ENCODE assay signal across 8 mouse cellular contexts in the genomic region with DNA sequence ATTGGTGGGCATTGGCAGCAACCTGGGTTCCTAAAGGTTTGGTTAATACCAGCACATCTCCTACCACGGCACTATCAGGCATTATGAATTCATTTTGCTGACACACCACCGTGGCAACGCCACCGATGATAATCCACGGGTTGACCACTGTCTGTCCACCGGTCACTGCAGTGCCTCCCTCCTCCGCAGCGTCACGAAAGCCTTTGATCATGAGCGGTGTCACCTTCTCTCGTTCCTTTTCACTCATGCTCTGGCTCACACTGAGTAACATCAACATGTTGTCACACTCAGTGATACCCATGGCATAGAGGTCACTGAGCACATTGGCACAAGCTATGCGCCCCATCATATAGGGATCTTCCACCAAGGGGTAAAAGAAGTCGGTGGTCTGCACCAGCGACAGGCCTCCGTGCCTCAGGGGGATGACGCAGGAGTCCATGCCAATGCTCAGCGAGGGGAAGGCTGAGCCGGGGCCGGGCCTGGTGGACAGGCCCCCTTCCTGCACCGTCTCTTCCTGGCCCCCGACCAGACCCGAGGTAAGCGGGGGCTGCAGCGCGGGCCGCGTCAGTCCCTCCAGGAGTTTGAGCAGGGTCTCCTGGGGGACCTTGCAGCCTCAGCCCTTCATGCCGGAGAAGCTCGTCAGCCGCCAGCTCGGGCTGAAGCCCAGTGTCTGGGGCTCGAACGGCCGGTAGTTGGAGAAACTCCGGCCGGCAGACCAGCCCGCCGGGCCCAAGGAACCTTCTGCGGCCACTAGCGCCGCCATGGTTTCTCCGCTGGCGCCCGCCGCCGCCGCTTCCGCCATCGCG. TPM values are rescaled to one million over a fixed set of nuclear protein-coding genes. Genes with fewer than 3 reads are reported as not detected.
DNase-seq lines count a peak whose midpoint lies in the region; ATAC-seq and TF ChIP-seq lines count a peak whose summit lies in the region.

No protein-coding gene starts in this region.

- peak; percentile 75 for ATAC-seq in neural tube, embryonic 11.5 days (ENCODE audit: insufficient read depth, low FRiP score, low TSS enrichment)
- ATAC-seq in hindbrain, embryonic 15.5 days (ENCODE audit: low FRiP score, low read depth): peak; percentile 69
- peak; percentile 31 for ATAC-seq in stomach, postnatal 0 days (ENCODE audit: low FRiP score, low TSS enrichment)

- H3K9ac ChIP-seq in neural tube, embryonic 11.5 days (ENCODE audit: low read length): peak overlapping the region; percentile 93
- peak overlapping the region; percentile 88 for H3K9ac ChIP-seq in hindbrain, embryonic 15.5 days
- peak overlapping the region; percentile 93 for H3K9ac ChIP-seq in stomach, postnatal 0 days (ENCODE audit: low read length)

- H3K27ac ChIP-seq in neural tube, embryonic 11.5 days (ENCODE audit: low read depth, low read length): peak overlapping the region; percentile 67; the same call in 1 of the 2 replicates
- peak overlapping the region; percentile 67 for H3K27ac ChIP-seq in bone marrow macrophage, adult 2 months (ENCODE audit: insufficient read depth, low read depth, low read length)
- no peak overlapping the region for H3K27ac ChIP-seq in embryonic fibroblast, embryonic 13.5 days (ENCODE audit: insufficient read depth, low read length)
- peak overlapping the region; percentile 90 for H3K27ac ChIP-seq in hindbrain, embryonic 15.5 days (replicated peaks)
- peak overlapping the region; percentile 92 for H3K27ac ChIP-seq in stomach, postnatal 0 days (replicated peaks)

- H3K27me3 ChIP-seq in neural tube, embryonic 11.5 days (ENCODE audit: control insufficient read depth, insufficient read depth, low read length): no peaks in the 10 kb centered on the region
- no peaks in the 10 kb centered on the region for H3K27me3 ChIP-seq in hindbrain, embryonic 15.5 days
- H3K27me3 ChIP-seq in stomach, postnatal 0 days (ENCODE audit: control insufficient read depth, insufficient read depth, low read length): no peaks in the 10 kb centered on the region

- peak overlapping the region; percentile 86 for H3K4me3 ChIP-seq in neural tube, embryonic 11.5 days (ENCODE audit: low read depth, low read length)
- H3K4me3 ChIP-seq in bone marrow macrophage, adult 2 months (ENCODE audit: insufficient read depth, low read length): peak overlapping the region; percentile 77
- H3K4me3 ChIP-seq in embryonic fibroblast, embryonic 13.5 days (ENCODE audit: insufficient read depth, low read length): peak overlapping the region; percentile 70
- peak overlapping the region; percentile 97 for H3K4me3 ChIP-seq in hindbrain, embryonic 15.5 days
- peak overlapping the region; percentile 93 for H3K4me3 ChIP-seq in stomach, postnatal 0 days (ENCODE audit: low read depth, low read length)

- no peaks in the 10 kb centered on the region for H3K36me3 ChIP-seq in neural tube, embryonic 11.5 days (ENCODE audit: control insufficient read depth, insufficient read depth, low read length)
- H3K36me3 ChIP-seq in hindbrain, embryonic 15.5 days: peaks cover 26% of the 10 kb centered on the region
- peaks cover 7% of the 10 kb centered on the region; the same call in 1 of the 2 replicates for H3K36me3 ChIP-seq in stomach, postnatal 0 days (ENCODE audit: control insufficient read depth, insufficient read depth, low read length)

- TF ChIP-seq POLR2A in bone marrow macrophage, adult 2 months (IDR thresholded peaks at IDR 0.05; ENCODE audit: borderline replicate concordance, low read depth, low read length): no peak
- TF ChIP-seq POLR2A in embryonic fibroblast, embryonic 13.5 days (IDR thresholded peaks at IDR 0.05; ENCODE audit: low read depth, low read length): no peak

- H3K4me2 ChIP-seq in neural tube, embryonic 11.5 days (ENCODE audit: low read depth): peak overlapping the region; percentile 93
- peak overlapping the region; percentile 79 for H3K4me2 ChIP-seq in hindbrain, embryonic 15.5 days
- H3K4me2 ChIP-seq in stomach, postnatal 0 days (replicated peaks; ENCODE audit: low read depth): peak overlapping the region; percentile 96

- TF ChIP-seq EP300 in stomach, postnatal 0 days (optimal IDR thresholded peaks at IDR 0.05): no peak

- peak; percentile 21 for DNase-seq in neural tube, embryonic 11.5 days (ENCODE audit: low spot score)
- no peak for DNase-seq in neural tube, embryonic 10.5 days (ENCODE audit: extremely low spot score, low spot score)
- peak; percentile 59 for DNase-seq in lung, postnatal 10 days
- DNase-seq in stomach, postnatal 0 days (ENCODE audit: low spot score): peak; percentile 49
- DNase-seq in left cerebral cortex, adult 9 months (ENCODE audit: low spot score in 2 of 2): no peak

- H3K4me1 ChIP-seq in neural tube, embryonic 11.5 days (ENCODE audit: control insufficient read depth, insufficient read depth, low read length): peaks cover 7% of the 10 kb centered on the region
- peaks cover 38% of the 10 kb centered on the region for H3K4me1 ChIP-seq in bone marrow macrophage, adult 2 months (ENCODE audit: control insufficient read depth, insufficient read depth, low read length)
- H3K4me1 ChIP-seq in embryonic fibroblast, embryonic 13.5 days (ENCODE audit: control insufficient read depth, insufficient read depth, low read length): peaks cover 3% of the 10 kb centered on the region; the same call in 1 of the 2 replicates
- H3K4me1 ChIP-seq in hindbrain, embryonic 15.5 days (replicated peaks): peaks cover 25% of the 10 kb centered on the region
- H3K4me1 ChIP-seq in stomach, postnatal 0 days (replicated peaks; ENCODE audit: control insufficient read depth, insufficient read depth): no peaks in the 10 kb centered on the region

- H3K9me3 ChIP-seq in neural tube, embryonic 11.5 days (ENCODE audit: control insufficient read depth, low read length): no peaks in the 10 kb centered on the region
- H3K9me3 ChIP-seq in hindbrain, embryonic 15.5 days: no peaks in the 10 kb centered on the region
- no peaks in the 10 kb centered on the region for H3K9me3 ChIP-seq in stomach, postnatal 0 days (ENCODE audit: control insufficient read depth, low read length)

- 16% methylated on average over 50 of the region's 50 CpGs for WGBS in neural tube, embryonic 11.5 days
- WGBS in hindbrain, embryonic 15.5 days: 18% methylated on average over 40 of the region's 50 CpGs
- WGBS in stomach, postnatal 0 days: 12% methylated on average over 50 of the region's 50 CpGs

- no peak for TF ChIP-seq CTCF in bone marrow macrophage, adult 2 months (IDR thresholded peaks at IDR 0.05; ENCODE audit: low read depth, low read length)
- TF ChIP-seq CTCF in embryonic fibroblast, embryonic 13.5 days (IDR thresholded peaks at IDR 0.05; ENCODE audit: borderline replicate concordance, insufficient read depth, low read length): no peak
- peak; percentile 0; the same call in 1 of the 2 replicates for TF ChIP-seq CTCF in stomach, postnatal 0 days (IDR thresholded peaks at IDR 0.05; ENCODE audit: low read depth)

RNA-seq across cellular contexts. Expression of a gene that starts 0.5 kb away (rescaled TPM):
- polyA plus RNA-seq in neural tube, embryonic 11.5 days (2014; fragmentation: Nextera tagmentation; extraction: Ambion mirVana): 78.0 and 79.2 TPM in 2 replicates
- polyA plus RNA-seq in bone marrow macrophage, adult 2 months (2012; ENCODE audit: insufficient read depth, insufficient read length, missing spikeins): 72.2 and 77.0 TPM in 2 replicates
- 25.9 and 29.4 TPM in 2 replicates for polyA plus RNA-seq in embryonic fibroblast, embryonic 13.5 days (2011; ENCODE audit: insufficient read length, low read depth, missing spikeins)
- polyA plus RNA-seq in hindbrain, embryonic 15.5 days (2015; fragmentation: Nextera tagmentation; extraction: Ambion mirVana): 61.5 and 63.7 TPM in 2 replicates
- polyA plus RNA-seq in stomach, postnatal 0 days (2015; fragmentation: Nextera tagmentation; extraction: Ambion mirVana): 113 and 115 TPM in 2 replicates

RNA-seq across cellular contexts. Expression of a gene that starts 12.8 kb away (rescaled TPM):
- polyA plus RNA-seq in neural tube, embryonic 11.5 days (2014; fragmentation: Nextera tagmentation; extraction: Ambion mirVana): 205 and 228 TPM in 2 replicates
- polyA plus RNA-seq in bone marrow macrophage, adult 2 months (2012; ENCODE audit: insufficient read depth, insufficient read length, missing spikeins): 25.6 and 27.3 TPM in 2 replicates
- 29.0 and 30.6 TPM in 2 replicates for polyA plus RNA-seq in embryonic fibroblast, embryonic 13.5 days (2011; ENCODE audit: insufficient read length, low read depth, missing spikeins)
- polyA plus RNA-seq in hindbrain, embryonic 15.5 days (2015; fragmentation: Nextera tagmentation; extraction: Ambion mirVana): 122 TPM in 2 replicates
- 79.8 and 84.5 TPM in 2 replicates for polyA plus RNA-seq in stomach, postnatal 0 days (2015; fragmentation: Nextera tagmentation; extraction: Ambion mirVana)

RNA-seq across cellular contexts. Expression of a gene that starts 22.7 kb away (rescaled TPM):
- polyA plus RNA-seq in neural tube, embryonic 11.5 days (2014; fragmentation: Nextera tagmentation; extraction: Ambion mirVana): 1.2 and 1.4 TPM in 2 replicates
- polyA plus RNA-seq in bone marrow macrophage, adult 2 months (2012; ENCODE audit: insufficient read depth, insufficient read length, missing spikeins): 42.3 and 49.7 TPM in 2 replicates
- polyA plus RNA-seq in embryonic fibroblast, embryonic 13.5 days (2011; ENCODE audit: insufficient read length, low read depth, missing spikeins): 0.20 and 0.56 TPM in 2 replicates
- 0.17 and 0.39 TPM in 2 replicates for polyA plus RNA-seq in hindbrain, embryonic 15.5 days (2015; fragmentation: Nextera tagmentation; extraction: Ambion mirVana)
- 0.80 and 1.1 TPM in 2 replicates for polyA plus RNA-seq in stomach, postnatal 0 days (2015; fragmentation: Nextera tagmentation; extraction: Ambion mirVana)

RNA-seq across cellular contexts. Expression of a gene that starts 29.2 kb away (rescaled TPM):
- 53.2 and 54.5 TPM in 2 replicates for polyA plus RNA-seq in neural tube, embryonic 11.5 days (2014; fragmentation: Nextera tagmentation; extraction: Ambion mirVana)
- polyA plus RNA-seq in bone marrow macrophage, adult 2 months (2012; ENCODE audit: insufficient read depth, insufficient read length, missing spikeins): 10.9 and 12.4 TPM in 2 replicates
- polyA plus RNA-seq in embryonic fibroblast, embryonic 13.5 days (2011; ENCODE audit: insufficient read length, low read depth, missing spikeins): 21.3 and 24.3 TPM in 2 replicates
- polyA plus RNA-seq in hindbrain, embryonic 15.5 days (2015; fragmentation: Nextera tagmentation; extraction: Ambion mirVana): 72.0 and 80.9 TPM in 2 replicates
- 27.3 and 29.6 TPM in 2 replicates for polyA plus RNA-seq in stomach, postnatal 0 days (2015; fragmentation: Nextera tagmentation; extraction: Ambion mirVana)

RNA-seq across cellular contexts. Expression of a gene that starts 40.4 kb away (rescaled TPM):
- polyA plus RNA-seq in neural tube, embryonic 11.5 days (2014; fragmentation: Nextera tagmentation; extraction: Ambion mirVana): 19.6 and 22.0 TPM in 2 replicates
- 2.9 and 5.8 TPM in 2 replicates for polyA plus RNA-seq in bone marrow macrophage, adult 2 months (2012; ENCODE audit: insufficient read depth, insufficient read length, missing spikeins)
- 3.9 and 4.2 TPM in 2 replicates for polyA plus RNA-seq in embryonic fibroblast, embryonic 13.5 days (2011; ENCODE audit: insufficient read length, low read depth, missing spikeins)
- polyA plus RNA-seq in hindbrain, embryonic 15.5 days (2015; fragmentation: Nextera tagmentation; extraction: Ambion mirVana): 18.4 and 19.3 TPM in 2 replicates
- 7.0 and 7.9 TPM in 2 replicates for polyA plus RNA-seq in stomach, postnatal 0 days (2015; fragmentation: Nextera tagmentation; extraction: Ambion mirVana)

Comparison
In these comparisons a context has a peak if more than half of its experiments do, and no peak if none do; other contexts are left out.
1. DNase-seq: peak in neural tube, embryonic 11.5 days (single experiment), lung, postnatal 10 days (single experiment) and stomach, postnatal 0 days (single experiment); none in neural tube, embryonic 10.5 days (single experiment) and left cerebral cortex, adult 9 months (0 of 2).
2. RNA of a gene that starts 22.7 kb away (polyA plus RNA-seq): 42.3 to 49.7 TPM in bone marrow macrophage, adult 2 months; 1.2 to 1.4 TPM in neural tube, embryonic 11.5 days, 0.80 to 1.1 TPM in stomach, postnatal 0 days, 0.20 to 0.56 TPM in embryonic fibroblast, embryonic 13.5 days and 0.17 to 0.39 TPM in hindbrain, embryonic 15.5 days; every median in the first group is over 10 times any median in the second.
3. Peak in every context shown above with its lines, with median percentiles within 50 percentile points of each other: ATAC-seq, H3K4me2 ChIP-seq, H3K4me3 ChIP-seq and H3K9ac ChIP-seq.